Mouse (Mus musculus) cerebellum, adult 9-10 months (tissue): ENCODE measurements around the gene Cfap45.

ENCODE experiments used
- DNase-seq: peaks from one replicate; pipeline ENCODE4 v3.0.0; 2022

The Cfap45 gene

GRCm38 (mm10) chr1:172520576-172521440 is at the start of gene Cfap45:
TSS of gene Cfap45 (plus strand) at chr1:172520801.
- no peak for DNase-seq

- DNase-seq = no peak
Observed at GRCm38 (mm10) chr1:172472909-172473308, 47.7 kb upstream of the Cfap45 start.

GRCm38 (mm10) chr1:172474196-172474595 is 46.4 kb upstream of the Cfap45 start:
- DNase-seq = no peak

GRCm38 (mm10) chr1:172475054-172475741 is 45.4 kb upstream of the Cfap45 start, which contains the start of gene Slamf9:
TSS of gene Slamf9 (plus strand) at chr1:172475358.
- DNase-seq = no peak

- no peak for DNase-seq
Observed at GRCm38 (mm10) chr1:172478020-172478419, 42.6 kb upstream of the Cfap45 start.

- no peak for DNase-seq
Observed at GRCm38 (mm10) chr1:172480376-172480775, 40.2 kb upstream of the Cfap45 start.

GRCm38 (mm10) chr1:172481111-172481510 is 39.5 kb upstream of the Cfap45 start:
- no peak for DNase-seq

GRCm38 (mm10) chr1:172481540-172482280 is 38.9 kb upstream of the Cfap45 start, which contains the start of gene Igsf9:
TSS of gene Igsf9 (plus strand) at chr1:172481788.
- DNase-seq = peak; percentile 83

GRCm38 (mm10) chr1:172482518-172483360 is 37.9 kb upstream of the Cfap45 start:
- DNase-seq = peak; percentile 14

GRCm38 (mm10) chr1:172483361-172483660 is 37.3 kb upstream of the Cfap45 start:
- no peak for DNase-seq

- DNase-seq = no peak
Observed at GRCm38 (mm10) chr1:172484236-172484635, 36.4 kb upstream of the Cfap45 start.

- no peak for DNase-seq
Observed at GRCm38 (mm10) chr1:172484671-172485070, 35.9 kb upstream of the Cfap45 start.

- DNase-seq = no peak
Observed at GRCm38 (mm10) chr1:172485821-172486220, 34.8 kb upstream of the Cfap45 start.

- DNase-seq = no peak
Observed at GRCm38 (mm10) chr1:172486236-172486635, 34.4 kb upstream of the Cfap45 start.

GRCm38 (mm10) chr1:172486651-172487050 is 34.0 kb upstream of the Cfap45 start:
- DNase-seq = no peak

GRCm38 (mm10) chr1:172487859-172488258 is 32.7 kb upstream of the Cfap45 start:
- DNase-seq = no peak

- no peak for DNase-seq
Observed at GRCm38 (mm10) chr1:172488831-172489230, 31.8 kb upstream of the Cfap45 start.

- no peak for DNase-seq
Observed at GRCm38 (mm10) chr1:172489585-172490250, 30.9 kb upstream of the Cfap45 start.

- DNase-seq = peak; percentile 86
Observed at GRCm38 (mm10) chr1:172490261-172490661, 30.3 kb upstream of the Cfap45 start.

GRCm38 (mm10) chr1:172492047-172492446 is 28.6 kb upstream of the Cfap45 start:
- no peak for DNase-seq

GRCm38 (mm10) chr1:172493516-172493915 is 27.1 kb upstream of the Cfap45 start:
- DNase-seq = no peak

- no peak for DNase-seq
Observed at GRCm38 (mm10) chr1:172496030-172496429, 24.6 kb upstream of the Cfap45 start.
